Comparison of ENCODE assay signal across 18 mouse cellular contexts in the genomic region with DNA sequence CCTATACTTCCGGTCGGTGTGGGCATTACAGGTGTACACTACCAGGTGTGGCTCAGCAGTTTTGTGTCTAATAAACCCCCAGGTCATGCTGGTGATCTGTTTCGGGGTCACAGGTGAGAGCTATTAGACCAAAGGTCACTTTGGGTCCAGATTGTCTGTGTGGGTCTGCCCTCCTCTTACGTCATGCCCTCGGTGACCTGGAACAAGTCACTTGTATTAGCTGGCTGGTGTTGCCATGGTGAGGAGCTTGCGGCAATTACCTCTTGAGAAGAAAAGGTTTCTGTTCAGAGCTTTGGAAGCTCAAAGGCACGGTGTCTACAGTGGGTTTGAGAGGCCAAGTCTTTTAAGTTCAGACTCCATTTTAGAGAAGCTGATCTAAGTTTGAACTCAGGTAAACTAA.
A peak's percentile ranks its signal among the peaks of the same experiment; 100 is the strongest.
DNase-seq lines count a peak whose midpoint lies in the region; ATAC-seq and TF ChIP-seq lines count a peak whose summit lies in the region.
"Had no signal": no experiment of that assay in that cellular context is flagged by ENCODE, and none has a peak within 500 bp of the region (broad histone marks: within the 10 kb centered on the region; RNA-seq: fewer than 3 reads in every experiment).

No protein-coding gene starts in this region.

- ATAC-seq in kidney, postnatal 0 days (replicated peaks; ENCODE audit: low FRiP score, low read depth) = no peak; the same call in 1 of the 2 replicates
- no peak for ATAC-seq in midbrain, embryonic 14.5 days (ENCODE audit: low FRiP score, low TSS enrichment)
- ATAC-seq in midbrain, embryonic 11.5 days (ENCODE audit: low FRiP score) = no peak
- no peak for ATAC-seq in megakaryocyte progenitor cell, adult 5-6 weeks (replicated peaks; ENCODE audit: poor library complexity)
- ATAC-seq: liver, embryonic 12.5 days had no signal

- H3K27me3 ChIP-seq in kidney, postnatal 0 days (ENCODE audit: insufficient read depth, low read length) = no peaks in the 10 kb centered on the region
- no peaks in the 10 kb centered on the region for H3K27me3 ChIP-seq in midbrain, embryonic 14.5 days (ENCODE audit: control insufficient read depth, insufficient read depth, low read length)
- H3K27me3 ChIP-seq in midbrain, embryonic 11.5 days (ENCODE audit: control insufficient read depth, insufficient read depth, low read length) = no peaks in the 10 kb centered on the region
- H3K27me3 ChIP-seq: hindbrain, embryonic 15.5 days; liver, embryonic 12.5 days; neural tube, embryonic 12.5 days had no signal

- no peak overlapping the region for H3K4me2 ChIP-seq in kidney, postnatal 0 days (ENCODE audit: low read length)
- no peak overlapping the region for H3K4me2 ChIP-seq in midbrain, embryonic 14.5 days (ENCODE audit: low read length)
- no peak overlapping the region for H3K4me2 ChIP-seq in midbrain, embryonic 11.5 days
- H3K4me2 ChIP-seq: hindbrain, embryonic 15.5 days; liver, embryonic 12.5 days; neural tube, embryonic 12.5 days had no signal

- H3K9ac ChIP-seq in kidney, postnatal 0 days (ENCODE audit: low read depth, low read length) = no peak overlapping the region
- H3K9ac ChIP-seq in midbrain, embryonic 14.5 days (replicated peaks; ENCODE audit: low read length) = no peak overlapping the region
- H3K9ac ChIP-seq in midbrain, embryonic 11.5 days (ENCODE audit: low read length) = no peak overlapping the region
- H3K9ac ChIP-seq: hindbrain, embryonic 15.5 days; liver, embryonic 12.5 days; neural tube, embryonic 12.5 days had no signal

- H3K9me3 ChIP-seq in kidney, postnatal 0 days (replicated peaks; ENCODE audit: low read length) = no peaks in the 10 kb centered on the region
- no peaks in the 10 kb centered on the region for H3K9me3 ChIP-seq in midbrain, embryonic 14.5 days (ENCODE audit: control insufficient read depth, low read length)
- no peaks in the 10 kb centered on the region for H3K9me3 ChIP-seq in midbrain, embryonic 11.5 days (ENCODE audit: control insufficient read depth, low read length)
- H3K9me3 ChIP-seq: heart, embryonic 10.5 days; hindbrain, embryonic 15.5 days; liver, embryonic 12.5 days; neural tube, embryonic 12.5 days had no signal

- 48% methylated on average over 7 of the region's 7 CpGs for WGBS in kidney, postnatal 0 days
- WGBS in midbrain, embryonic 14.5 days = 42% methylated on average over 7 of the region's 7 CpGs
- WGBS in midbrain, embryonic 11.5 days = 45% methylated on average over 7 of the region's 7 CpGs

- no peak overlapping the region for H3K4me3 ChIP-seq in kidney, postnatal 0 days (replicated peaks; ENCODE audit: low read depth, low read length)
- H3K4me3 ChIP-seq in midbrain, embryonic 14.5 days (replicated peaks; ENCODE audit: low read depth, low read length) = no peak overlapping the region
- H3K4me3 ChIP-seq in midbrain, embryonic 11.5 days (ENCODE audit: low read depth, low read length) = no peak overlapping the region
- H3K4me3 ChIP-seq: erythroblast, embryonic 14.5 days; heart, embryonic 10.5 days; hindbrain, embryonic 15.5 days; liver, embryonic 12.5 days; neural tube, embryonic 12.5 days had no signal

- DNase-seq in kidney, postnatal 0 days (ENCODE audit: low spot score) = peak; percentile 3
- DNase-seq in kidney, postnatal 10 days = no peak
- peak; percentile 32 for DNase-seq in midbrain, embryonic 14.5 days
- no peak for DNase-seq in midbrain, embryonic 11.5 days (ENCODE audit: low spot score, missing footprints)
- peak; percentile 60 for DNase-seq in embryo, embryonic 10 days (ENCODE audit: low spot score)
- no peak for DNase-seq in thymus, postnatal 25 days
- DNase-seq: cerebellum, adult 9-11 months; gastrocnemius, postnatal 25 days; heart, postnatal 10 days; kidney, adult 18-20 months; kidney, postnatal 4 days; thymus, adult 18-20 months had no signal

- no peaks in the 10 kb centered on the region for H3K4me1 ChIP-seq in kidney, postnatal 0 days (replicated peaks; ENCODE audit: insufficient read depth, low read length)
- no peaks in the 10 kb centered on the region for H3K4me1 ChIP-seq in midbrain, embryonic 14.5 days (ENCODE audit: control insufficient read depth, insufficient read depth, low read length)
- no peaks in the 10 kb centered on the region for H3K4me1 ChIP-seq in midbrain, embryonic 11.5 days (ENCODE audit: control insufficient read depth, insufficient read depth, low read length)
- H3K4me1 ChIP-seq: heart, embryonic 10.5 days; hindbrain, embryonic 15.5 days; liver, embryonic 12.5 days; neural tube, embryonic 12.5 days had no signal

- H3K36me3 ChIP-seq in kidney, postnatal 0 days (ENCODE audit: insufficient read depth, low read length) = no peaks in the 10 kb centered on the region
- H3K36me3 ChIP-seq in midbrain, embryonic 14.5 days (ENCODE audit: control insufficient read depth, insufficient read depth, low read length) = no peaks in the 10 kb centered on the region
- H3K36me3 ChIP-seq in midbrain, embryonic 11.5 days (ENCODE audit: control insufficient read depth, insufficient read depth, low read length) = no peaks in the 10 kb centered on the region
- H3K36me3 ChIP-seq: heart, embryonic 10.5 days; hindbrain, embryonic 15.5 days; liver, embryonic 12.5 days; neural tube, embryonic 12.5 days had no signal

- TF ChIP-seq CTCF in kidney, postnatal 0 days (IDR thresholded peaks at IDR 0.05; ENCODE audit: low read depth) = no peak

- no peak overlapping the region for H3K27ac ChIP-seq in kidney, postnatal 0 days
- H3K27ac ChIP-seq in midbrain, embryonic 14.5 days (replicated peaks; ENCODE audit: low read depth, low read length) = no peak overlapping the region
- H3K27ac ChIP-seq in midbrain, embryonic 11.5 days (ENCODE audit: low read depth, low read length) = no peak overlapping the region
- H3K27ac ChIP-seq: heart, embryonic 10.5 days; hindbrain, embryonic 15.5 days; liver, embryonic 12.5 days; neural tube, embryonic 12.5 days had no signal

Comparison
In these comparisons a context has a peak if more than half of its experiments do, and no peak if none do; other contexts are left out.
1. DNase-seq: peak in kidney, postnatal 0 days (single experiment), midbrain, embryonic 14.5 days (single experiment) and embryo, embryonic 10 days (single experiment); none in kidney, postnatal 10 days (single experiment), midbrain, embryonic 11.5 days (single experiment) and thymus, postnatal 25 days (single experiment).